Comparison of ENCODE assay signal across 28 mouse cellular contexts in the genomic region with DNA sequence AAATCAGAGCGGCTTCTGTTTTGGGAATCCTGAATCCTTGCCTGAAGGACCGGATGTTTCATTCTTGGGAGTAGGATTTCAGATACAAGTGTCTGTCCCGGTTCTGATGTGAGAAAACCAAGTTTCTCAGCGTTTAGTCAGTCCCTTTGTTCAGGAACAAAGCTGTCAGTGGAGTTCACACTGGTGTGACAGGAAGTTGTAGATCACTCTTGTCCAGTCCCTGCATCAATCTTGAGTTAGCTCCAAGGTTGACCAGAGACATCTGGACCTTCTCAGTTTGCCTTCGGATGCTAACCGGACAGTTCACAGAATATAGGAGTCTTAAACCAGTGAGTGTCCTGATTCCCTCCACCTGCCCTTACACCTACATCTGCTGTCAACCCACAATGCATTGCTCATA. TPM values are rescaled to one million over a fixed set of nuclear protein-coding genes. Genes with fewer than 3 reads are reported as not detected.
"Had no signal": no experiment of that assay in that cellular context is flagged by ENCODE, and none has a peak within 500 bp of the region (broad histone marks: within the 10 kb centered on the region; RNA-seq: fewer than 3 reads in every experiment).

No protein-coding gene starts in this region.

- H3K4me2 ChIP-seq: heart, embryonic 12.5 days; hindbrain, embryonic 12.5 days; hindbrain, embryonic 14.5 days; intestine, embryonic 15.5 days; limb, embryonic 12.5 days; liver, embryonic 11.5 days; liver, embryonic 13.5 days; liver, embryonic 15.5 days had no signal

- H3K9ac ChIP-seq: heart, embryonic 12.5 days; hindbrain, embryonic 12.5 days; hindbrain, embryonic 14.5 days; intestine, embryonic 15.5 days; limb, embryonic 12.5 days; liver, embryonic 13.5 days; liver, embryonic 15.5 days had no signal

- H3K4me3 ChIP-seq: gastrocnemius, adult 2 months; heart, embryonic 10.5 days; heart, embryonic 12.5 days; hindbrain, embryonic 10.5 days; hindbrain, embryonic 12.5 days; intestine, embryonic 15.5 days; layer of hippocampus, adult 2 months; left cerebral cortex, adult 2 months; limb, embryonic 10.5 days; limb, embryonic 12.5 days; liver, embryonic 13.5 days; liver, embryonic 15.5 days had no signal

- H3K27ac ChIP-seq: gastrocnemius, adult 2 months; heart, embryonic 10.5 days; hindbrain, embryonic 10.5 days; hindbrain, embryonic 12.5 days; hindbrain, embryonic 14.5 days; intestine, embryonic 15.5 days; layer of hippocampus, adult 2 months; left cerebral cortex, adult 2 months; limb, embryonic 10.5 days; limb, embryonic 12.5 days; liver, embryonic 13.5 days; liver, embryonic 15.5 days had no signal

- DNase-seq: gastrocnemius, adult 2 months; gastrocnemius, postnatal 10 days; gastrocnemius, postnatal 25 days; heart, adult 18-20 months; heart, postnatal 10 days; heart, postnatal 4 days; kidney, adult 9 months; liver; liver, embryonic 13.5 days had no signal

- ATAC-seq: hindbrain, embryonic 16.5 days; inflammation-experienced regulatory T-cells, adult 6 months; intestine, embryonic 15.5 days; intestine, postnatal 0 days had no signal

- H3K27me3 ChIP-seq: heart, embryonic 12.5 days; hindbrain, embryonic 12.5 days; intestine, embryonic 15.5 days; limb, embryonic 12.5 days; liver, embryonic 13.5 days; liver, embryonic 15.5 days had no signal

- H3K36me3 ChIP-seq: heart, embryonic 10.5 days; heart, embryonic 12.5 days; hindbrain, embryonic 10.5 days; hindbrain, embryonic 12.5 days; intestine, embryonic 15.5 days; limb, embryonic 10.5 days; limb, embryonic 12.5 days; liver, embryonic 13.5 days; liver, embryonic 15.5 days had no signal

- H3K9me3 ChIP-seq: heart, embryonic 10.5 days; hindbrain, embryonic 12.5 days; intestine, embryonic 15.5 days; limb, embryonic 10.5 days; limb, embryonic 12.5 days; liver, embryonic 13.5 days; liver, embryonic 15.5 days had no signal

- H3K4me1 ChIP-seq: hindbrain, embryonic 12.5 days; intestine, embryonic 15.5 days; limb, embryonic 12.5 days; liver, embryonic 13.5 days; liver, embryonic 15.5 days had no signal

RNA-seq across cellular contexts. Expression of a gene that starts 3.6 kb away (rescaled TPM):
- polyA plus RNA-seq: frontal cortex, adult 2 months; heart, embryonic 10.5 days; heart, embryonic 12.5 days; heart, embryonic 14.5 days; heart, embryonic 16.5 days; hindbrain, embryonic 10.5 days; hindbrain, embryonic 12.5 days; hindbrain, embryonic 14.5 days; hindbrain, embryonic 16.5 days; inflammation-experienced regulatory T-cells, adult 6 months; intestine, embryonic 15.5 days; intestine, postnatal 0 days; limb, embryonic 10.5 days; limb, embryonic 12.5 days; limb, embryonic 14.5 days; liver, embryonic 11.5 days; liver, embryonic 13.5 days; liver, embryonic 15.5 days had no signal

RNA-seq across cellular contexts. Expression of a gene that starts 8.5 kb away (rescaled TPM):
- polyA plus RNA-seq: frontal cortex, adult 2 months; heart, embryonic 10.5 days; heart, embryonic 12.5 days; heart, embryonic 14.5 days; heart, embryonic 16.5 days; hindbrain, embryonic 10.5 days; hindbrain, embryonic 12.5 days; hindbrain, embryonic 14.5 days; hindbrain, embryonic 16.5 days; inflammation-experienced regulatory T-cells, adult 6 months; intestine, embryonic 15.5 days; intestine, postnatal 0 days; limb, embryonic 10.5 days; limb, embryonic 12.5 days; limb, embryonic 14.5 days; liver, embryonic 11.5 days; liver, embryonic 13.5 days; liver, embryonic 15.5 days had no signal

RNA-seq across cellular contexts. Expression of a gene that starts 15.1 kb away (rescaled TPM):
- polyA plus RNA-seq: frontal cortex, adult 2 months; heart, embryonic 10.5 days; heart, embryonic 12.5 days; hindbrain, embryonic 10.5 days; hindbrain, embryonic 12.5 days; hindbrain, embryonic 14.5 days; hindbrain, embryonic 16.5 days; limb, embryonic 10.5 days; limb, embryonic 12.5 days; liver, embryonic 11.5 days; liver, embryonic 13.5 days; liver, embryonic 15.5 days had no signal

RNA-seq across cellular contexts. Expression of a gene that starts 19.0 kb away (rescaled TPM):
- polyA plus RNA-seq: inflammation-experienced regulatory T-cells, adult 6 months had no signal

RNA-seq across cellular contexts. Expression of a gene that starts 27.6 kb away (rescaled TPM):
- polyA plus RNA-seq: frontal cortex, adult 2 months; hindbrain, embryonic 10.5 days; hindbrain, embryonic 12.5 days; hindbrain, embryonic 14.5 days; hindbrain, embryonic 16.5 days; inflammation-experienced regulatory T-cells, adult 6 months; intestine, embryonic 15.5 days; limb, embryonic 10.5 days; limb, embryonic 12.5 days; limb, embryonic 14.5 days; liver, embryonic 11.5 days; liver, embryonic 13.5 days had no signal
